Mouse (Mus musculus) limb, embryonic 15.5 days (tissue): ENCODE measurements at regions not wholly inside any gene's neighbourhood (a gene's known extent, or its start where the extent isn't known, plus 50 kb on each side); places are given as distances from the start of the nearest gene placed in this dataset.

ENCODE experiments used
- ATAC-seq: fragments of 200-750 bp; cut with Nextera tagmentation; 2 replicates; pipeline ENCODE4 v1.8.0; 2017; ENCODE audit warnings: low read depth, moderate TSS enrichment; ENCODE audit not compliant: insufficient number of reproducible peaks, low FRiP score, low TSS enrichment
- H3K27ac ChIP-seq: fragments of 300-500 bp; sonication (generic); 2 replicates; pipeline ENCODE4 v1.5.1; 2015; ENCODE audit warnings: moderate library complexity, mild to moderate bottlenecking, inconsistent platforms
- H3K27me3 ChIP-seq: fragments of 300-500 bp; sonication (generic); 2 replicates; pipeline ENCODE4 v1.6.1; 2015; ENCODE audit warnings: inconsistent platforms
- H3K36me3 ChIP-seq: fragments of 300-500 bp; sonication (generic); 2 replicates; pipeline ENCODE4 v1.6.1; 2015; ENCODE audit warnings: inconsistent platforms
- H3K4me1 ChIP-seq: fragments of 300-500 bp; sonication (generic); 2 replicates; pipeline ENCODE4 v1.6.1; 2015; ENCODE audit warnings: inconsistent platforms
- H3K4me2 ChIP-seq: fragments of 300-500 bp; sonication (generic); 2 replicates; pipeline ENCODE4 v1.6.1; 2015; ENCODE audit warnings: mild to moderate bottlenecking, inconsistent platforms
- H3K4me3 ChIP-seq: fragments of 300-500 bp; sonication (generic); 2 replicates; pipeline ENCODE4 v1.5.1; 2015; ENCODE audit warnings: mild to moderate bottlenecking, inconsistent platforms
- H3K9ac ChIP-seq: fragments of 300-500 bp; sonication (generic); 2 replicates; pipeline ENCODE4 v1.6.1; 2015; ENCODE audit warnings: inconsistent platforms
- H3K9me3 ChIP-seq: fragments of 300-500 bp; sonication (generic); 2 replicates; pipeline ENCODE4 v1.6.1; 2016; ENCODE audit warnings: inconsistent platforms
- WGBS: fragments of 180-500 bp; shearing (Covaris S2); methylation state at CpG from one replicate; pipeline ENCODE4 v1.1.7; 2015; 5-methylcytosine and 5-hydroxymethylcytosine counted together

- Histone ChIP-seq H3K4me3 (no peak overlapping the region), H3K9me3 (no peaks in the 10 kb centered on the region), H3K9ac (no peak overlapping the region), H3K4me2 (no peak overlapping the region), H3K27me3 (no peaks in the 10 kb centered on the region), H3K27ac (no peak overlapping the region), H3K4me1 (no peaks in the 10 kb centered on the region), H3K36me3 (no peaks in the 10 kb centered on the region)
- no peak for ATAC-seq
- 71% methylated on average over 4 of the region's 4 CpGs for whole genome bisulfite sequencing
These were observed 423.3 kb downstream of the Fam198b start for GRCm38 (mm10) chr3:80307632-80308031.

- no peaks in the 10 kb centered on the region for H3K27me3 ChIP-seq
- H3K4me1 ChIP-seq = no peaks in the 10 kb centered on the region
- no peak overlapping the region for H3K4me2 ChIP-seq
- WGBS = 68% methylated on average over 4 of the region's 4 CpGs
- no peak overlapping the region for H3K27ac ChIP-seq
- H3K9me3 ChIP-seq = no peaks in the 10 kb centered on the region
- no peak overlapping the region for H3K4me3 ChIP-seq
- ATAC-seq = no peak
- no peak overlapping the region for H3K9ac ChIP-seq
- no peaks in the 10 kb centered on the region for H3K36me3 ChIP-seq
These were observed 425.6 kb downstream of the Fam198b start for GRCm38 (mm10) chr3:80309931-80310330.

GRCm38 (mm10) chr3:80311689-80312088 lies 427.4 kb downstream of the Fam198b start:
- H3K27ac ChIP-seq = no peak overlapping the region
- no peaks in the 10 kb centered on the region for H3K4me1 ChIP-seq
- no peaks in the 10 kb centered on the region for H3K27me3 ChIP-seq
- H3K36me3 ChIP-seq = no peaks in the 10 kb centered on the region
- ATAC-seq = no peak
- 68% methylated on average over 2 of the region's 2 CpGs for WGBS
- H3K4me2 ChIP-seq = no peak overlapping the region
- H3K9me3 ChIP-seq = no peaks in the 10 kb centered on the region
- H3K9ac ChIP-seq = no peak overlapping the region
- H3K4me3 ChIP-seq = no peak overlapping the region

GRCm38 (mm10) chr3:80322291-80322690 lies 438.0 kb downstream of the Fam198b start:
- H3K36me3 ChIP-seq = no peaks in the 10 kb centered on the region
- WGBS = 79% methylated on average over 3 of the region's 3 CpGs
- ATAC-seq = no peak

GRCm38 (mm10) chr3:80324726-80325125 lies 440.4 kb downstream of the Fam198b start:
- Histone ChIP-seq H3K9ac (no peak overlapping the region), H3K4me3 (no peak overlapping the region), H3K27ac (no peak overlapping the region), H3K9me3 (no peaks in the 10 kb centered on the region), H3K4me2 (no peak overlapping the region), H3K36me3 (no peaks in the 10 kb centered on the region), H3K27me3 (no peaks in the 10 kb centered on the region), H3K4me1 (no peaks in the 10 kb centered on the region)
- no peak for ATAC-seq
- 78% methylated on average over 2 of the region's 2 CpGs for WGBS

More at GRCm38 (mm10) chr3:80322291-80322690, 438.0 kb downstream of the Fam198b start:
- no peak overlapping the region for H3K27ac ChIP-seq
- no peak overlapping the region for H3K4me2 ChIP-seq
- H3K4me3 ChIP-seq = no peak overlapping the region
- H3K9me3 ChIP-seq = no peaks in the 10 kb centered on the region
- no peak overlapping the region for H3K9ac ChIP-seq
- no peaks in the 10 kb centered on the region for H3K4me1 ChIP-seq
- H3K27me3 ChIP-seq = no peaks in the 10 kb centered on the region

- no peaks in the 10 kb centered on the region for H3K4me1 ChIP-seq
- H3K36me3 ChIP-seq = no peaks in the 10 kb centered on the region
- no peak overlapping the region for H3K9ac ChIP-seq
- H3K4me2 ChIP-seq = no peak overlapping the region
- no peak overlapping the region for H3K4me3 ChIP-seq
- no peaks in the 10 kb centered on the region for H3K9me3 ChIP-seq
- no peak for ATAC-seq
- H3K27me3 ChIP-seq = no peaks in the 10 kb centered on the region
- H3K27ac ChIP-seq = no peak overlapping the region
- WGBS = 61% methylated on average over 3 of the region's 3 CpGs
These were observed 447.4 kb downstream of the Fam198b start for GRCm38 (mm10) chr3:80331776-80332175.

- no peaks in the 10 kb centered on the region for H3K27me3 ChIP-seq
- no peaks in the 10 kb centered on the region for H3K9me3 ChIP-seq
- 65% methylated on average over 4 of the region's 4 CpGs for WGBS
- no peak overlapping the region for H3K9ac ChIP-seq
- H3K4me1 ChIP-seq = no peaks in the 10 kb centered on the region
- H3K36me3 ChIP-seq = no peaks in the 10 kb centered on the region
- no peak overlapping the region for H3K4me2 ChIP-seq
- ATAC-seq = no peak
- H3K27ac ChIP-seq = no peak overlapping the region
- H3K4me3 ChIP-seq = no peak overlapping the region
These were observed 450.1 kb downstream of the Fam198b start for GRCm38 (mm10) chr3:80334446-80334893.

- Histone ChIP-seq H3K27ac (no peak overlapping the region), H3K4me1 (no peaks in the 10 kb centered on the region), H3K9me3 (no peaks in the 10 kb centered on the region), H3K4me3 (no peak overlapping the region), H3K9ac (no peak overlapping the region), H3K4me2 (no peak overlapping the region), H3K27me3 (no peaks in the 10 kb centered on the region), H3K36me3 (no peaks in the 10 kb centered on the region)
- 89% methylated on average over 8 of the region's 8 CpGs for WGBS
- no peak for ATAC-seq
These were observed 451.9 kb downstream of the Fam198b start for GRCm38 (mm10) chr3:80336123-80336674.

- no peaks in the 10 kb centered on the region for H3K4me1 ChIP-seq
- no peaks in the 10 kb centered on the region for H3K9me3 ChIP-seq
- H3K4me3 ChIP-seq = no peak overlapping the region
- no peak overlapping the region for H3K9ac ChIP-seq
- no peaks in the 10 kb centered on the region for H3K27me3 ChIP-seq
- no peak for ATAC-seq
- H3K27ac ChIP-seq = no peak overlapping the region
- H3K36me3 ChIP-seq = no peaks in the 10 kb centered on the region
- H3K4me2 ChIP-seq = no peak overlapping the region
These were observed 434.7 kb downstream of the Gria2 start for GRCm38 (mm10) chr3:80367972-80368371.

- Histone ChIP-seq H3K4me1 (no peaks in the 10 kb centered on the region), H3K36me3 (no peaks in the 10 kb centered on the region), H3K4me2 (no peak overlapping the region), H3K9ac (no peak overlapping the region), H3K9me3 (no peaks in the 10 kb centered on the region), H3K27ac (no peak overlapping the region), H3K4me3 (no peak overlapping the region), H3K27me3 (no peaks in the 10 kb centered on the region)
- 81% methylated on average over 4 of the region's 4 CpGs for WGBS
- ATAC-seq = no peak
These were observed 433.3 kb downstream of the Gria2 start for GRCm38 (mm10) chr3:80369214-80369941.

GRCm38 (mm10) chr3:80372436-80372835 lies 430.2 kb downstream of the Gria2 start:
- WGBS = 68% methylated on average over 3 of the region's 3 CpGs
- Histone ChIP-seq H3K9me3 (no peaks in the 10 kb centered on the region), H3K27ac (no peak overlapping the region), H3K36me3 (no peaks in the 10 kb centered on the region), H3K4me2 (no peak overlapping the region), H3K27me3 (no peaks in the 10 kb centered on the region), H3K4me3 (no peak overlapping the region), H3K9ac (no peak overlapping the region), H3K4me1 (no peaks in the 10 kb centered on the region)
- ATAC-seq = no peak

GRCm38 (mm10) chr3:80385986-80386385 lies 416.6 kb downstream of the Gria2 start:
- Histone ChIP-seq H3K4me1 (no peaks in the 10 kb centered on the region), H3K9ac (no peak overlapping the region), H3K27ac (no peak overlapping the region), H3K27me3 (no peaks in the 10 kb centered on the region), H3K4me3 (no peak overlapping the region), H3K4me2 (no peak overlapping the region), H3K9me3 (no peaks in the 10 kb centered on the region), H3K36me3 (no peaks in the 10 kb centered on the region)
- WGBS = 71% methylated on average over 2 of the region's 2 CpGs
- ATAC-seq = no peak
